ENCODE assay signal across 29 mouse cellular contexts in the genomic region with DNA sequence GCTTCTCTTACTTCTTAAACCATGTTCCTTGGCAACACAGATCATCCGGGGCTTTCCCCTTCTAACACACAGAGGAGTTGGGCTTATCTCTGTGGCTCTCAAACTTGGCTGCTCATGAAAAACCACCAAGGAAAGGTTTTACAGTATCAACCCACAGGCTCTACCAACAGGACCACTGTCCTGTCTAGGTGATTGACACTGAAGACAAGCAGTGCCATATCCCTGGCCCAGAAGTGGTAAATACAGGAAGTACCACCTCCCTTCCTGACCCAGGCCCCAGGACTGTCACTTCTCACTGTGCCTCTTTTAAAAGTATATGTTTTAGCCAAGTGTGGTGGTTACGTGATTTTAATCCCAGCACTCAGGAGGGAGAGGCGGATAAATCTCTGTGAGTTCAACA.
"Had no signal": no experiment of that assay in that cellular context is flagged by ENCODE, and none has a peak within 500 bp of the region (broad histone marks: within the 10 kb centered on the region; RNA-seq: fewer than 3 reads in every experiment).

No protein-coding gene starts in this region.

- H3K27ac ChIP-seq: limb, embryonic 10.5 days; limb, embryonic 12.5 days; limb, embryonic 13.5 days; limb, embryonic 15.5 days; liver, embryonic 12.5 days; liver, embryonic 13.5 days; liver, embryonic 14.5 days; liver, embryonic 15.5 days; lung, embryonic 15.5 days; macrophage; midbrain, embryonic 10.5 days; midbrain, embryonic 12.5 days; midbrain, embryonic 13.5 days; midbrain, embryonic 15.5 days had no signal

- H3K36me3 ChIP-seq: limb, embryonic 10.5 days; limb, embryonic 12.5 days; limb, embryonic 13.5 days; limb, embryonic 15.5 days; liver, embryonic 12.5 days; liver, embryonic 13.5 days; liver, embryonic 15.5 days; lung, embryonic 15.5 days; midbrain, embryonic 10.5 days; midbrain, embryonic 12.5 days; midbrain, embryonic 13.5 days; midbrain, embryonic 15.5 days had no signal

- H3K9me3 ChIP-seq: limb, embryonic 10.5 days; limb, embryonic 13.5 days; limb, embryonic 15.5 days; liver, embryonic 12.5 days; liver, embryonic 13.5 days; liver, embryonic 15.5 days; lung, embryonic 15.5 days; midbrain, embryonic 10.5 days; midbrain, embryonic 12.5 days; midbrain, embryonic 13.5 days; midbrain, embryonic 15.5 days had no signal

- H3K27me3 ChIP-seq: limb, embryonic 12.5 days; limb, embryonic 13.5 days; limb, embryonic 15.5 days; liver, embryonic 12.5 days; liver, embryonic 13.5 days; liver, embryonic 15.5 days; lung, embryonic 15.5 days; midbrain, embryonic 12.5 days; midbrain, embryonic 13.5 days; midbrain, embryonic 15.5 days had no signal

- DNase-seq: left cerebral cortex, postnatal 4 days; liver; liver, embryonic 13.5 days; liver, postnatal 0 days; lung, adult 18-20 months; lung, adult 2 months; lung, embryonic 14.5 days; lung, postnatal 10 days; lung, postnatal 14 days; lung, postnatal 36 days; lung, postnatal 4 days; midbrain, embryonic 14.5 days had no signal

- H3K4me3 ChIP-seq: limb, embryonic 10.5 days; limb, embryonic 12.5 days; limb, embryonic 13.5 days; limb, embryonic 15.5 days; liver, embryonic 12.5 days; liver, embryonic 13.5 days; liver, embryonic 15.5 days; lung, embryonic 15.5 days; megakaryocyte, embryonic 14.5 days; midbrain, embryonic 10.5 days; midbrain, embryonic 12.5 days; midbrain, embryonic 13.5 days; midbrain, embryonic 15.5 days; myocyte had no signal

- H3K4me1 ChIP-seq: limb, embryonic 10.5 days; limb, embryonic 12.5 days; limb, embryonic 13.5 days; limb, embryonic 15.5 days; liver, embryonic 12.5 days; liver, embryonic 13.5 days; liver, embryonic 15.5 days; lung, embryonic 15.5 days; midbrain, embryonic 10.5 days; midbrain, embryonic 12.5 days; midbrain, embryonic 13.5 days; midbrain, embryonic 15.5 days had no signal

- ATAC-seq: liver, embryonic 12.5 days; liver, postnatal 0 days; lung, postnatal 0 days; midbrain, embryonic 13.5 days; midbrain, embryonic 15.5 days; midbrain, embryonic 16.5 days had no signal
